Mouse (Mus musculus): ENCODE data around the gene Notch2.

DNA sequence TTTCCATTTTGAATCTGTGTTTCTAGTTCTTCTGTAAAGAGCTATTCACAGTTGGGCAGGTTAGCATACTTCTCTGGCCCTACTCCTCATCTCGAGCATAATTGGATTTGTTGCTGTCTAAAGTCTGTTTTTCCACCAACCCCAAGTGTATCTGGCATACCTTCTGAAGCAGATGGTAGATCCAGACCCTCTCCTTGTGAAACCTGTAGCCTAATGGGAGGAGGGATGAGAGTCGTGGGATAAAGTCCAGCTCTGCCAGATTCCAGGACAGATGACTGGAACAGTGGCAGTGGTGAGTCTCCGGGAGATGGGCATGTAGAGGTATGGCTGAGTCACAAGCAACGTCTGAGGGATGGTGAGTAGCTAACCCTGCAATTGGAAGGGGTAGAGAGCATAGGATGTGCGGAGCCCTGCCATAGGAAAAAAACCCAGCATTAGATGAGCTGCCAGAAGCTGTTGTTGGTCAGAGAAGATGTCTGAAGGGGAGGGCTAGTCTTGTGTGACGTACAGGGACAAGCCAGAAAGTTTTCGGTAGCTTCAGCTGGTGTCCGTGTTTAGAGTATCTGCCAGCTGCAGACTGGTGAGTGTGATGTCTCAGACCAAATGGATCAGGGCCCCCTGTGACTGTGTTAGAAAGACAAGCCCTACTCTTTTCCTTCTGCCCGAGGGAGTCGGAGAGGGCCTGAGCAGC lies 79.5 kb downstream of the Notch2 start:
- TF ChIP-seq POLR2A (IDR thresholded peaks at IDR 0.05; ENCODE audit: low read depth, low read length), result no peak
- TF ChIP-seq CTCF (IDR thresholded peaks at IDR 0.05; ENCODE audit: extremely low read depth, insufficient read length, insufficient replicate concordance, low read depth, low read length), result no peak
